Mouse (Mus musculus) large intestine, adult 2 months (tissue): Measurements from ENCODE around the gene Sox13. TPM values are rescaled to one million over a fixed set of nuclear protein-coding genes. Genes with fewer than 3 reads are reported as not detected.

Source experiments
- DNase-seq: peaks from one replicate; pipeline ENCODE4 v3.0.0-alpha.2; 2012; ENCODE audit warnings: low read depth, low spot score
- WGBS: fragments of 180-500 bp; shearing (Covaris S2); methylation state at CpG from one replicate; pipeline ENCODE4 v1.1.7; 2018; 5-methylcytosine and 5-hydroxymethylcytosine counted together
- polyA plus RNA-seq: library from polyadenylated mRNA; depleted of rRNA; stranded (reverse); fragments of >200 nt; gene quantifications from 2 replicates; pipeline ENCODE4 v1.2.3, GENCODE M21; 2012

Gene Sox13
- polyA plus RNA-seq, 1 experiment, result 52.1 TPM

DNA sequence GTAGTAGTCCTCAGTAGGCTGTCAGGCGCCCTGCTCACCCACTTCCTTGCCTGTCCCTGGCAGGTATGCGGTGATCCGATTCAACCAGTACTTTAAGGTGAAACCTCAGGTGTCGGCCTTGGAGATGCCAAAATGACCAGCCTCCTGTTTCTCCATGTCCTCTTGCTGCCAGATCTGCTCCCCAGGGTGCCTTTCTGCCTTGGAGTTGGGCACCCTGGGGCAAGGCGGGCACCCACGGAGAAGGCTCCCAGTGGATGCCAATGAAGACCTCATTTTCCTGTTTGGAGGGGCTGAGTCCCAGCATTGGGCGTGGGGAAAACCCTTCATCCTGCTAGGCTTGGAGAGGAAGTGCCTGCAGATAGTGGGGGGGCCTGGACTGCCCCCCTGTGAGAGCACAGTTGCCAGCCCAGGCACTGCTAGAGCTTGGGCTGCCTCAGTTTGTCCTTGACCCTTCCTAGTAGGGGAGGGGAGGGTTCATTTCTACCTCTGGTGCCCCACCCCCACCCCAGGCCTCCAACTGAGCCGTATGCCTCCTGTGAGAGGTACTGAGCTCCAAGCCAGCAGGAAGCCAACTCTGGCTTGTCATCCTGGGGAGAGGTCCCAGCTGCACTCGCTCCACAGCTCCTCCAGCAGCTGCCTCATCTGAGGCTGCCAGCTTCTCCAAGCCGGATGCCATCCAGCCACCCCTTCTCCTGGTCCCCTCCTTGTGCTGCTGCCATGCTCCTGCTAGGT, 44.8 kb downstream of the Sox13 start:
- 73% methylated on average over 10 of the region's 10 CpGs for WGBS
- DNase-seq, result no peak

DNA sequence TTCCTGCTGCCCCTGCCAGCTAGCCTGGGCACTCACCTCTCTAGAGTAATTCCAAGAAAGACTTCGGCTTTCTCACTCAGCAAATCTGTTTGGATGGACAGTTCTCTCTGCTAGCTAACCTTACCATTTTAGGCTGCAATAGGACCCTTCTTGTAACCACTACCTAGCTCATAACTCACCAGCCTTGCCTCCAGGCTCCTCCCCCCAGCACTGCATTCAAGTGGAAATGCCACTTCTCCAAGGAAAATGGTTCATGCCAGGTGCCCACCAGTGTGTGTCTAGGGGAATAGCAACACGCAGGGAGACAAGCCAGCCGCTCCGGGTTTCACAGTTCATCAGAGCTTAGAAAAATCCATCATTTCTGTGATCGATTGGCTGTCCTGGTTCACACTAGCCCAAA, 46.6 kb downstream of the Sox13 start:
- WGBS, result 92% methylated on average over 5 of the region's 5 CpGs
- no peak for DNase-seq

DNA sequence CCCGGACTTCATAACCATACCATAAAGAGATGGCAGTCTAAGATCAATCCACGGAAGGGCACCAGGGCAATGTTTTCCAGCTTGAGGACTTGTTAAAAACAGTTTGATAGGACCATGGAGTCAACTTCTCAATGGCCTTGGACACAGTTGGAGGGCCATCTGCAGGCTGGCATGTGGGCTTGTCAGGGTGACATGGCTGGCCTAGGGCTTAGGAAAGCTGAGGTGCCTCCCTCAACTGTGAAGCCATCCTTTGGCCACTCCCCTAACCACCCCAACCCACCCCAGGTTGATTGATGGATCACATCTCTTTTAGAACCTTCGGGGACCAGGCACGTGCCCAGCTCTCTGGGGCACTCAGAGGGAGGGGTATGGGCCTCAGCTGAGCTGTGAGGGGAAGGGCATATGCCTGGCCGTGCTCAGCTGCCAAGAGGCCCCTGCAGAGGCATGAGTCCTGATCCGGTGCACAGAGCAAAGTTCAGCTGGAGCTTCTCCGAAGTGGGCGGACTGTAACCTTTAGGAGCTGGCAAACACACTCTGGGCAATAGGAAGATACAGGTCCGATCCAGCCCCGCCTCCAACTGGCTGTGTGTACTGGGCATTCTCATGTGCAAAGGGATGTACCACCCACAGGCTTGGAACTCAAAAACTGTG, 48.4 kb downstream of the Sox13 start:
- no peak for DNase-seq
- WGBS, result 30% methylated on average over 10 of the region's 10 CpGs

DNA sequence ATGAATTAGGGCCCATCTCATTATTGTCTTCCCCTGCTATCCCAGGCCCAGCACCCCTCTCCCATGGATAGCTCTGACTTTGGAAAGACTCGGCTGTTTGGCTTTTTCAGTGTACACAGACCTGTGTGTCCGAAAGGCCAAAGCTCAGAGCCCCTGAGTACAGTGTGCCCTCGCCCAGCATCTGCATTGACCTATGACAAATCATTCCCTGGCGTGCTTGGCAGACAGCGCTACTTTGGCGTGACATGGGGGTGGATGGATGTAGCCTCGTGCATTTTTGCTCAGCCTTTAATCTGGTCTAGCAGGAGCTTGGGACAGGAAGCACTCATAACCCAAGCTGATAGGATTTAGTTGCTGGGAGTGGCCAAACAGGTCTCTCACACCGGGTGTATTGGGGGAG, 52.1 kb downstream of the Sox13 start:
- 67% methylated on average over 8 of the region's 8 CpGs for WGBS
- no peak for DNase-seq

DNA sequence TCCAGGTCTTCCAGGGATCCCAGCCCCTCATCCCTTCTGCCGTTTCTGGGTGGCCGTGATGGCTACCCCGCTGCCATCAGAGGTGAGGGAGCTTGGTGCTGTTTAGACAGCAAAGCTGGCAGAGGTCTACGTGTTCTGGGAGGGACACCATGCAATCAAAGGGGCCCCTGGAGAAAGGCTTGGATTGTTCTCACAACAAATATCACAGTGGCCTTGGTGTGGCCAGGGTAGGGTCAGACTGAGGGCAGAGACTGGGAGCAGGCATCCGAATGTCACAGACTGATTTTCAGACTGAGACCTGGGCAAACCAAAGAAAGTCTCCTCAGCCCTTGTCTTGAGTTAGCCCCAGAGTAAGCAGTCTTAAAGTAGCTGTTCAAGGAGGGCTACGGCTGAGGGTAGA, 52.7 kb downstream of the Sox13 start:
- DNase-seq, result no peak
- 85% methylated on average over 6 of the region's 6 CpGs for whole genome bisulfite sequencing

DNA sequence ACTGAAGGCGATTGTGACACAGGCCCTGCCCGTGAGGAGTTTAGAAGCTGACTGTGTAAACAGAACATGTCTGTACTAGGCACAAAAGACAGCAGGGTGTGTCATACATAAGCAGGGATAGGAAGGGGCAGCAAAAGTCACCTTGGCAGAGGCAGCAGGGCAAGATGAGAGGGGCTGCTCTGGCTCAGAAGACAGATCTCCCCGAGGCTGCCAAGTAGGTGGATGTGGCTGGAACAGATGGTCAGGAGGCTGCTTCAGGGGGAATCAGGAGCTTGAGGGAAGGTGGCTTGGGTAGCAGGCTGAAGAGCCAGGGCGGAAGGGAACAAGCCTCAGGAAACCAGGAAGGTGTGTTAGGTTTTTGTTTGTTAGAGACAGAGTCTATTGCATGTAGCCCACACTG, 53.8 kb downstream of the Sox13 start:
- DNase-seq, result no peak
- WGBS, result 36% methylated on average over 4 of the region's 4 CpGs

DNA sequence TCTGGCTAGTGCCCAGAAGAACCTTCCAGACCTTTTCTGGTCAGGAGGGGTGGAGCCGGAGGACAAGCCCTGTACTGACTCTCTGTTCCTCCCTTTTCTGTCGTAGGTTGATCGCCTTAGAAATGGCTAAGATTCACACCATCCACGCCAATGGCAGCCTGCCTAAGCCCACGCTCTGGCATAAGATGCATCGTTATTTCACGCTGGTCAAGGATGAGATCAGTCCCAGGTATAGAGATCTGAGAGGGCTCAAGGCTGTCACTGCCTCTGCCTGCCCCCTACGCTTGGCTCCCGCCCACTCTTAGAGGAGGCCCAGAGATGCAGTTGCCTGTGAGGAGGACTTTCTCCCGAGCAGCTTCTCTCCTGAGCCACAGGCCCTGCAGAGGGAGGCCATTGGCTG, 55.5 kb downstream of the Sox13 start:
- 87% methylated on average over 10 of the region's 10 CpGs for WGBS
- DNase-seq, result no peak

DNA sequence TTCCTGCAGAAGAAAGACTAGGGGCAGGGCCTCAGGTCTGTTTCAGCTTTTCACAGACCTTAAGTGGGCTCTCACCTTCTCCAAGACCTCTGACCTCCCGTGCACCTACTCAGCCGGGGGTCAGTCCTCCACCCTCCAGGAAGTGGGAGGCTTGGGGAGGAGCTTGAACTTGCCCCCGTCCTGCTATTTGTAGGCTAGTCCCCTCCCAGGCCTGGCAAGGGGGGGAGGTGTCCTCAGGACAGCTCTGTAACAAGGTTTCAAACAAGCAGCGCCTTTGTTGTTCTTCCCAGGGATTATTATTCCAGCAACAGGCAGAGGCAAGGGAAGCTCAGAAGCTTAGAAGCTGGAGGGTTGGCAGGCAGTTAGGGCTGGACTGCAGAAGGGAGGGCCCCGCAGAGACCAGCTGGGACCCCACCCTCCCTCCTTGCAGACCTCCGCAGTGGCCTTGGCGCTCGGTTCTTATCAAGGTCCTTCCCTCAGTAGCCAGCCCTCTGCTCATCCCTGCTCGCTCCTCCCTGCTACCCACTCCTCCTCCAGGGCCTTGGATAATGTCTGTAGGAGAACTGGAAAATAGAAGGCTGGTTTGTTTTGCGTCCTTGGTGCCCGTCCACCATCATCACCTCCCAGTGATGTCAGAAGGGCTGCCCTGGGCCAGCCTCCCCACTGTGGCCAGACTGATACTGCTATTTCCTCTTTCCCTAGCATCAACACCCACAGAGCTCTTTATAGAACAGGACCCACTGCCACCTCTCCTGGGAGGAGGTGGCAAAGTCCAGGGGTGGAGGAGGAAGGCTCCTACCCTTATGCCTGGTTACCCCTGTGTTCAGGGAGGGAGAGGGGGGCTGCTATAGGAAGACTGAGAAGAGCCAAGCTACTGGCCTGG, 56.3 kb downstream of the Sox13 start:
- 29% methylated on average over 11 of the region's 11 CpGs for WGBS
- DNase-seq, result no peak

DNA sequence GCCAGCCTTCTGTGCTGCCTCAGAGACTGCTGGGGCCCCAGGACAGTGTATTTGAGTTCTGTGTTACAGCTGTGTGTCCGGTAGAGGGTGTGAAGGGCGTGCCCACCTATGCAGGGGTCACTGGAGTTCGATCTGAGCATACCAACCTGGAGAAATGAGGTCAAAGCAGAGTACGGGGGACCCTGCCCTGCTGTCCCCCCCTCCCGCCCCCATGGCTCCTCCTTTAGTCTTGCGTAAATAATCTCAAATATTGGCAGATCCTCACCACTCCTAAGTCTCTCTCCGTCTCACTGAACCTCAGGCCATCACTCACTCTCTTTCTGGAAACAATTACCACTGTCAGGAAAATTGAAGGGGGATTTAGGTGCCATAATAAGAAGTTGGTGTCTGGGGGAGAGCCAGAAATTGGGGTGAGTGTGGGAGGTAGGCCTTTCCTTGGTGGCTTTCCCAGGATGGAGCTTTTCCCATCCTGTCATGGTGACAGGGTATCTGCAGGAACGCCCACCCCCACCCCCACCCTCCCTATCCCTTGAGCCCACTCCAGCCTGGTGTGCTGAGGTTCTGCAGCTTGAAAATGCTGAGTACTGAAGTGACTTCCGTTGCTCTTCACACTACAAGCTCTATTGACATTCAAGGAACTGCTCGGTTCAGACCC, 57.1 kb downstream of the Sox13 start:
- DNase-seq, result no peak
- 57% methylated on average over 10 of the region's 10 CpGs for WGBS

DNA sequence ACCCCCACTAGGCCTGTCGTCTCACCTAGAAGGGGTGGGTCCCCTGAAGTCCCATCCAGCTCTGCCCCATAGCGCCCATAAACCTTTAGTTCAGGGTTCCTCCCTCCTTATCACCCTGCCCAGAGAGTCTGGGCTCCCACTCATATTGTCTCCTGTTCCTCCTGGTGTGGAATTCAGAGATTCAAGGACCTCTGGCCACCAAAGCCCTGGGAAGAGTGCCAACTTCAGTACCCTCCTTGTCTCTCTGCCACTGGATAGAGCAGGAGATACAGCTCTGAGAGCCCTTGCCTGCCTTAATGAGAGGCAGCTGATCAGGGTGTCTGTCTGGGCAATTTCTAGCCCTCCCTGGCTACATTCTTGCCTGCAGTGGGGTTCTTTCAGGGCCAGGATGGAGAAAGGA, 59.3 kb downstream of the Sox13 start:
- DNase-seq, result no peak

DNA sequence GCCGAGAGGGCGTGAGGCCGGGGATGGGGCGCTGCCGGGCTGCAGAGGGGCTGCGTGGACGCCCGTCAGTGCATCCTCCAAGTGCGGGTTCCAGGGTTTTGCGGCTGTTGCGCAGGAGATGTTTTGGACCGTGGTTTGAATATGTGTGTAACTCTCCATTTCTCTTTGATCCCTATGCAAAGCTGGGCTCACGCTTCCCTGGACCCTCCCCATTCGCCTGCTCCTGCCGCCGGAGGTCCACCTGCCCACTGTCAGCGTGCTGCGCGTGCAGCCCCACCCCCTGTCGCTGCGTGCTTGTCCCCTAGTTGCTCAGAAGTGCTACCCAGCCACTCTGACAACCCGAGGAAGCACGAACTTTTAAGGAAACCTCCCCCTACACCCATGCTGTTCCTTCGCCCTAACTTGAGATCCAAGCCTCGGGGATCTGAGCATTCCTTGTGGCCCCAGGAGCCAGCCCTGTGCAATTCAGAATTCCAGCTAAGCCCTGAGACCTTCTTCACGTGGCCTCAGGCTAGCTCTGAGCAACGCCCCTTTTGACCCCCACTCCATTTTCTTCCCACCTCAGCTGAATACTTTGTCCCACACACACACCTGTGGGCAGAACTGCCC, 60.1 kb downstream of the Sox13 start:
- DNase-seq, result no peak
- WGBS, result 8% methylated on average over 27 of the region's 27 CpGs

More for the DNA sequence above, 59.3 kb downstream of the Sox13 start:
- 66% methylated on average over 2 of the region's 2 CpGs for WGBS

DNA sequence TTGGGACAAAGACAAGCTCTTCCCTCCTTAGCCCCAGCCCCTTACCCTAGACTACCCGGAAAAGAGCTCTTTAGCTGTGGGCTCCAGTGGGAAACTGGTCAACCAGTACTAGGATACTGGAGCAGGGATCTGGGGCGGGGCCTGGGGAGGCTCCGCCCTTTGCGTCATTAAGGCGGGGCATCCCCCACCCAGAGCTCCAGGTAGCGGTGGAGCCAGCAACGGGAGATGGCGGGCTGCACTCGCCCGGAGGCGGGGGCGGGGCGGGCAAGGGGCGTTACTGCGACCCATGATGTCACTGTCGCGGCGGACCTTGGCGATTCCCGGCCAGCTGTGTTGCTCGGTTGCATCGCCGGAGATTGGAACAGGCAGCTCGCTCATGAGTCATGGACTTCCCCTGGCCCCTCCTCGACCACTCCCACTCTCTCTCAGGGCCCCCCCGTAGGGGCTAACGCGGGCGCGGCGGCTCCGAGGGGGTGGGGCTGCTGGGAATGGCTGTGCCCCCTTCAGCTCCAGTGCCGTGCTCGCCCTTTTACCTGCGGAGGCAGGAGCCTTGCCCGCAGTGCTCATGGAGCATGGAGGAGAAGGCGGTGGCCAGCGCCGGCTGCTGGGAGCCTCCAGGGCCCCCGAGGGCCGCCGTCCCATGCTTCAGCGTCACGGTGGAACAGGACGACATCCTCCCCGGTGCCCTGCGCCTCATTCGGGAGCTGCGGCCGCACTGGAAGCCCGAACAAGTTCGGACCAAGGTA, 60.7 kb downstream of the Sox13 start, which contains the start of gene Etnk2:
Gene Etnk2 (plus strand): TSS at position 297 of the 746 bp plus-strand sequence.
- WGBS, result 1% methylated on average over 52 of the region's 52 CpGs
- DNase-seq, result no peak

DNA sequence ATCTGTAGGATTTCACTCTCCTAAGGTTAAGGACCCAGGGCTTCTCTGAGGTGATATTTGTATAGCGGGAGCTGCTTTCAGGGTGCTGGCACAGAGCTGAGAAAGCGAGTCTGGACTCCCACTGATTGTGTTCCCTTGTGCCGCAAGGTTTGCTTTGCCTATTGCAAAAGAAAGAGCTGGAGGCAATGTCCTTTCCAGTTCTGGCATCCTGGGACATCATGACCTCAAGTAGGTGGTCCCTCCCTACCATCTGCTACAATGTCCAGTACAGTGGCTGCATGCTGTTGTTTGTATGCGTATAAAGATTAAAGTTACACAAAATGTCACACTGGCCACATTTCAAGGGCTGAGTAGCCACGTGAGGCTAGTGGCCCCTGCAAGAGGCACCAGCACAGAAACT, 62.1 kb downstream of the Sox13 start:
- no peak for DNase-seq
- WGBS, result 92% methylated on average over 5 of the region's 5 CpGs

DNA sequence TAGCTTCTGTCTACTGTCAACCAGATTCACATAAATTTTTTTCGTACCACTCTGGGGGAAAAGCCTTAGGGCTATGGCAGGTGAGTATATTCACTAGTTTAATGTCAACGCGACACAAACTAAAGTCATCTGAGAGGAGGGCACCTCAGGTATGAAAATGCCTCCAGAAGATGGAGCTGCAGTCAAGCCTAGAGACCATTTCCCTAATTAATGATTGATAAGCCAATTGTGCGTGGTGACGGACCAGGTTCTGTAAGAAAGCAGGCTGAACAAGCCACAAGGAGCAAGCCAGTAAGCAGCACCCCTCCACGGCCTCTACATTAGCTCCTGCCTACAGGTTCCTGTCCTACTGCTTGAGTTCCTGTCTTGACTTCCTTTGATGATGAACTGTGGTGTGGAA, 63.2 kb downstream of the Sox13 start:
- DNase-seq, result no peak

DNA sequence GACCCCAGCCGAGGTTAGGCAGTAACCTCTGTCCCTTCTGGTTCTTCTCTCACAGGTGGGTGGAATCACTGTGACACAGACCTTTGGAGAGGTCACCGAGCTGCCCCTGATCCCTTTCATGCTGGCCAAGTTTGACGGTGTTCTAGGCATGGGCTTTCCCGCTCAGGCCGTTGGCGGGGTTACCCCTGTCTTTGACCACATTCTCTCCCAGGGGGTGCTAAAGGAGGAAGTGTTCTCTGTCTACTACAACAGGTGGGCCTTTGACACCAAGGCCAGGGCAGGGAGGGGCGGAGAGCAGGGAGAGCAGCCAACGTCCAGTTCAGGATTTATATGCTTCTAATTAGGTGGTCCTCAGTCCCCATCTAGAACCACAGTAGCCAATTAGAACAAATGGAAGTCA, 67.8 kb downstream of the Sox13 start:
- DNase-seq, result no peak
- 61% methylated on average over 8 of the region's 8 CpGs for whole genome bisulfite sequencing

More for the DNA sequence above, 63.2 kb downstream of the Sox13 start:
- 89% methylated on average over 6 of the region's 6 CpGs for WGBS

DNA sequence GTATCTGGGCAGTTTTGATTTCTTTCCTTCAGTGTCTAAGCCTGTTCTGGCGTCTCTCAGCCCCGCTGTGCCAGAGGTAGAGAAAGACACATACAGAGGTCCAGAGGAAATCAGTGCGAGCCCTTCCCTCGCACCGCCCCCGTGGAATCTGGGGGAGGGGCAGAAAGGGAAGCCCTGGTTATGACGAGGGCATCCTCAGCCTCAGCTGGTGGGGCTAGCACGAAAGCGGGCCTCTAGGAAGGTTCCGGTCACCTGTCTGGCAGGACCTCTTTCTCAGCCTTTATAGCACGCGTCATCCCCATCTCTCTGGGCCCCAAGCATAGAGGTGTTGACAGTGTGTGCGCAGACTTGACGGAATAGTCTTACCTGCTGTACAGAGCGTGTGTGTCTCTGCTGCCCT, 68.3 kb downstream of the Sox13 start:
- 69% methylated on average over 15 of the region's 15 CpGs for WGBS
- DNase-seq, result no peak

DNA sequence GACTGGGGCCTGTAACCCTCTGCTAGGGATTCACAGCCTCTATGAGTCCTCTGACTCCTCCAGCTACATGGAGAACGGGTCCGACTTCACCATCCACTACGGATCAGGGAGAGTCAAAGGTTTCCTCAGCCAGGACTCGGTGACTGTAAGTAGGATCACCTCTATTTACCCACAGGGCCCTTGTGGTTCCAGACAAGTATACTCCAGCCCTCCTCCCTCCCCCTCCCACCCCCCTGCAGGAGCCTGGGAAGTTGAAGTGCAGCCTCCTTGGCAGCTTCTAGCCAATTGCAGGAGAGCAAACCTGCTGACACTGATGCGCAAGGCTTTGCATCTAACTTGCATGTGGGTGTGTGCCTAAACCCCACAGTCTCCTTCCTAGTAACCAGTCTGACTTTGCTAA, 68.7 kb downstream of the Sox13 start:
- DNase-seq, result no peak
- 63% methylated on average over 5 of the region's 5 CpGs for WGBS

DNA sequence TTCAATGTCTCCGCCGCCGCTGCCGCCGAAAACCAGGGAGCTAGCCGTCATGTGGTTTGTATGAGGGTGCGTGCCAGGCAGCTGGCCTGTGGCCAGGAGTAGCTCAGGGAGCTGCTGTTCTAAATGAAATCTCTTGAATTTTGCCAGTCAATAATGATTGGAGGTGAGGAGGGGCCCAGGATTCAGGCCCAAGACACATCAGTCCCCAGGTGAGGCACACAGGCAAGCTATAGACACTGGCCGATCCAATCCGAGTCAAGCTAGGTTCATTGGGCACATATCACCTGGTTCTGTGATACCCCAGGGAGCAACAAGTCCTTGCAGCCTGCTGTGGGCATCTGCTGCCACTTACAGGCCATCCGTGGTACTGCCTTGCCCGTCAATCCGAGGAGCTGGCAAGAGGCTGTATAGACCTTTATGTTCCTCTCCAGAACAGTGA, 70.8 kb downstream of the Sox13 start:
- 25% methylated on average over 12 of the region's 12 CpGs for WGBS
- no peak for DNase-seq

DNA sequence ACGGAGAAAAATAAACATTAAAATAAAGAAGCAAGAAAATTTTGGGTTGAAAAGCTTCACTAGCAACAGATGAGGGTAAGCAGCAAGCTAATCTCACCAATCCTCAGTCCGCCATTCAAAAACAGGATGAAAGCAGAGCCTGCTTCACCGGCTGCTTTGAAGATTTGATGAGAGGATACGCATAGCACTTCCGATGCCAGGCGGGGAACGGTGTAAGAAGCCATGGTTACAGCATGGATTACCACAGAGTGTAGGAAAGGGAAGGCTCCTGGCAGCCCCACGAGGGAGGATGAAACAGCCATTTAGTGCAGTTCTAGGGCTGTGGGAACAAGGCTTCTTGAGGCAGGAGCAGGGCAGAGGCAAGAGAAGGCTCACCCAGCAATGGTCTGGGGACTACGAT, 72.4 kb downstream of the Sox13 start:
- WGBS, result 67% methylated on average over 9 of the region's 9 CpGs
- DNase-seq, result no peak
